Mouse (Mus musculus) stomach, postnatal 0 days (tissue): ENCODE data around the gene Ctnnbl1.

Experiments
- CTCF ChIP-seq: IDR thresholded peaks from 2 replicates; pipeline ENCODE4 v1.5.1; 2016; ENCODE audit warnings: antibody characterized with exemption, low read depth, mild to moderate bottlenecking, moderate library complexity
- EP300 ChIP-seq: optimal IDR thresholded peaks from 2 replicates; pipeline ENCODE3; 2016; ENCODE audit warnings: antibody characterized with exemption

DNA sequence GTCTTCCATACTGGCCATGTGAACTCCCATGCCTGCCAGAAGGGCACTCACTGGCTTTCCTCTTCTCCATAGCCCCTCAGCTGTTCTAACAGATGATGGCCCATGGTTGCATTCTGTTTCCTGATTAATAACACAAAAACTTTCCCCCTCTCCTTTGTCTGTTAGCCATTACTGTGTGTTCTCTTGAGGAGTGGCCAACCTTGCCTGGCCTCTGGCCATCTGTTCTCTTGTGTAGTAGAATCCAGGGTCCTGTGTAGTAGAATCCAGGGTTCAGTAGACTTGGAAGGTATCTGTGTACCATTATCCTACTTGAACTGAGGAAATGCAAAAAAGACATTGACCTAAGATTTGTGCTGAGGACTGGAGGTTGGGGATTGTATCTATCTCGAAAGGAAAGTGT is 36.5 kb downstream of the Ctnnbl1 start:
- TF ChIP-seq CTCF (no peak), EP300 (no peak)
